Mouse (Mus musculus): ENCODE measurements at regions not wholly inside any gene's neighbourhood (a gene's known extent, or its start where the extent isn't known, plus 50 kb on each side); places are given as distances from the start of the nearest gene placed in this dataset.

DNA sequence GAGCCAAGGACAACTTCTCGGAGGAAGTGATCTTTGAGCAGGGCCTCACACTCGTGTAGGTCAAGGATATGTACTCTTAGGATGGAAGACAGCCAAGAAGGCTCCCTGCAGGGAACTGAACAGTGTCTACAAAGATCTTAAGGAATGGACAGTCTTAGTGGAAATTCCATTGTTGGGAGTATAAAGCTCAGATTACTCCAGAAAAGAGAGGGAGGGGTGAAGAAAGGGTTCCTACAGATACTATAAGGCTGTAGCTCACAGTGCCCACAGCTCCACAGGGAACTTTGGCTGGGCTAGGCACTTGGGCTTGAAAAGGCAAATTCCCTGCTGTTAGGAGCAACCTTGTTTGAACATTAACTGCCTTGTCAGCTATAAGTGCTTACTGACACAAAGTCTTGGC lies 85.6 kb upstream of the Slc1a4 start:
- no peaks in the 10 kb centered on the region for H3K36me3 ChIP-seq (ENCODE audit: control insufficient read depth, insufficient read depth, low read length)

GRCm38 (mm10) chr11:20420876-20421275 lies 88.4 kb upstream of the Slc1a4 start:
- Histone ChIP-seq H3K4me1 (ENCODE audit: control insufficient read depth, insufficient read depth, low read length) (no peaks in the 10 kb centered on the region), H3K9ac (ENCODE audit: low read length) (no peak overlapping the region), H3K9me3 (replicated peaks; ENCODE audit: control insufficient read depth, low read length) (peaks cover 4% of the 10 kb centered on the region; the same call in 1 of the 2 replicates), H3K4me2 (ENCODE audit: low read depth, low read length) (no peak overlapping the region), H3K27ac (ENCODE audit: low read length) (no peak overlapping the region), H3K4me3 (replicated peaks; ENCODE audit: low read length) (no peak overlapping the region), H3K36me3 (ENCODE audit: control insufficient read depth, insufficient read depth, low read length) (no peaks in the 10 kb centered on the region), H3K27me3 (ENCODE audit: control insufficient read depth, insufficient read depth, low read length) (no peaks in the 10 kb centered on the region)
- no peak for ATAC-seq (ENCODE audit: insufficient read depth, low FRiP score)
- 85% methylated on average over 4 of the region's 4 CpGs for WGBS

More for the DNA sequence above, 85.6 kb upstream of the Slc1a4 start:
- H3K27ac ChIP-seq (ENCODE audit: low read length), result no peak overlapping the region
- H3K27me3 ChIP-seq (ENCODE audit: control insufficient read depth, insufficient read depth, low read length), result no peaks in the 10 kb centered on the region
- no peak overlapping the region for H3K4me3 ChIP-seq (replicated peaks; ENCODE audit: low read length)
- ATAC-seq (ENCODE audit: insufficient read depth, low FRiP score), result no peak
- H3K9me3 ChIP-seq (replicated peaks; ENCODE audit: control insufficient read depth, low read length), result peaks cover 10% of the 10 kb centered on the region; the same call in 1 of the 2 replicates
- no peaks in the 10 kb centered on the region for H3K4me1 ChIP-seq (ENCODE audit: control insufficient read depth, insufficient read depth, low read length)
- H3K9ac ChIP-seq (ENCODE audit: low read length), result no peak overlapping the region
- WGBS, result 58% methylated on average over 2 of the region's 2 CpGs
- no peak overlapping the region for H3K4me2 ChIP-seq (ENCODE audit: low read depth, low read length)

DNA sequence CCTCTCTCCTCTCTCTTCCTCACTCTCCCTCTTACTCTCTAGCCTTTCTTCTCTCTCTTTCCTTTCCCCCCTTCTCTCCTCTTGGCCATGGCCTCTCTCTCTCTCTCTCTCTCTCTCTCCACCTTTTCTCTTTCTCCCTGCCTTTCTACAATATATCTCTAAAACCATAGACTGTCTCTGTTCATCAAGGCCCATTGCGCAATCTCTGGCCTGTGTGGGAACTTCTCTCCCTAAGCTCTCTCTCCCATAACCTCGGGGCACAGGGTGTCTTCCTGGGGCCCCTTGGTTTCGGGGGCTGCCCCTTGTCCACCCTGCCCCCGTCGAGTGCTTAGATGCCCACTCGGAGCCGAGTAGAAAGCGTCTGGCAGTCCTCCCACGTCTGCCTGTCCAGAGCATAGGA lies 103.5 kb upstream of the Slc1a4 start:
- ATAC-seq (ENCODE audit: insufficient read depth, low FRiP score), result no peak
- Histone ChIP-seq H3K9me3 (replicated peaks; ENCODE audit: control insufficient read depth, low read length) (no peaks in the 10 kb centered on the region), H3K27ac (ENCODE audit: low read length) (no peak overlapping the region), H3K4me1 (ENCODE audit: control insufficient read depth, insufficient read depth, low read length) (no peaks in the 10 kb centered on the region), H3K4me2 (ENCODE audit: low read depth, low read length) (no peak overlapping the region), H3K36me3 (ENCODE audit: control insufficient read depth, insufficient read depth, low read length) (no peaks in the 10 kb centered on the region), H3K9ac (ENCODE audit: low read length) (no peak overlapping the region), H3K4me3 (replicated peaks; ENCODE audit: low read length) (no peak overlapping the region), H3K27me3 (ENCODE audit: control insufficient read depth, insufficient read depth, low read length) (no peaks in the 10 kb centered on the region)
- WGBS, result 73% methylated on average over 9 of the region's 9 CpGs

GRCm38 (mm10) chr11:20442476-20442875 lies 100.6 kb upstream of the Sertad2 start:
- WGBS, result 41% methylated on average over 4 of the region's 4 CpGs
- H3K27ac ChIP-seq (ENCODE audit: low read length), result no peak overlapping the region
- H3K36me3 ChIP-seq (ENCODE audit: control insufficient read depth, insufficient read depth, low read length), result no peaks in the 10 kb centered on the region
- H3K9me3 ChIP-seq (replicated peaks; ENCODE audit: control insufficient read depth, low read length), result no peaks in the 10 kb centered on the region
- H3K4me2 ChIP-seq (ENCODE audit: low read depth, low read length), result no peak overlapping the region
- no peaks in the 10 kb centered on the region for H3K4me1 ChIP-seq (ENCODE audit: control insufficient read depth, insufficient read depth, low read length)
- H3K27me3 ChIP-seq (ENCODE audit: control insufficient read depth, insufficient read depth, low read length), result no peaks in the 10 kb centered on the region
- no peak overlapping the region for H3K9ac ChIP-seq (ENCODE audit: low read length)
- no peak for ATAC-seq (ENCODE audit: insufficient read depth, low FRiP score)
- H3K4me3 ChIP-seq (replicated peaks; ENCODE audit: low read length), result no peak overlapping the region

DNA sequence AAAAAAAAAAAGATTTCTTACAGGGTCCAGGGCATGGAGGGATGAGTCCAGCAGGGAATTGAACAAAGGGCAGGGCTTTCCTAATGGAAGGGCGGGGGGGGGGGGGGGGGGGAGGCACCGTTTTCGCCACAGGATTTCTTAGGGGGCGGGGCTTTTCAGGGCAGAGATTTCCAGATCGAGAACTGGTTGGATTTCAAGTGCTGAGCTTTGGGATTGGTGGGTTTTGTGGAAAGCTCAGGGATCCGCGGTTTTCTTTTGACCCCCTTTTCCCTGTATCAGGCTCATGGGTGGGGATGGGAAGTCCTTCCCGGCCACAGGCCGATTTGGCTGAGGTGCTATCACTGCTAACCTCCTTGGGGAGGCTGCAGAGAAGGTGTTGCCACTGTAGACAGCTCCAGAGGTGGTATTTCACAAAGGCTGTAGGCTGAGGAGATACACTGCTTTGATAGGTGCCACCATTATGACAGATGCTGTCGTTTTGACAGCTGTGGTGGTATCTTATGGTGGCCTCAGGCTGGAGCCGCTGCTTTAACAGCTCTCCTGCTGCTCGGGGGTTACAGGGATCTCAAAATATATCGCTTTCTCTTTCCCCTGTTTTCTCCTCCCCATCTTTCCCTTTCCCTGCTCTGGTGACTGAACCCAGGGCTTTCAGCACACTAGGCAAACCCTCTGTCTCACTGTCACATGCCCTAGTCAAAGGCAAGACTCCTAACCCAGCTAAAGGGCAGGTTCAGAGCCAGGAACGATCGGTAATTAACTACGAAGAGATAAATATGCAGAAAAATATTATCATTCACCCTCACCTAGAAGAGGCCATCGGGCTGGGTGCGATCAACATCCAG lies 97.8 kb upstream of the Sertad2 start:
- H3K9ac ChIP-seq (ENCODE audit: low read length), result peak overlapping the region; percentile 63

GRCm38 (mm10) chr11:20445903-20446264 lies 97.2 kb upstream of the Sertad2 start:
- H3K9me3 ChIP-seq (replicated peaks; ENCODE audit: control insufficient read depth, low read length), result no peaks in the 10 kb centered on the region
- 5% methylated on average over 6 of the region's 6 CpGs for WGBS
- no peaks in the 10 kb centered on the region for H3K4me1 ChIP-seq (ENCODE audit: control insufficient read depth, insufficient read depth, low read length)
- H3K4me2 ChIP-seq (ENCODE audit: low read depth, low read length), result peak overlapping the region; percentile 73
- no peaks in the 10 kb centered on the region for H3K27me3 ChIP-seq (ENCODE audit: control insufficient read depth, insufficient read depth, low read length)
- peak; percentile 78; the same call in 1 of the 2 replicates for ATAC-seq (ENCODE audit: insufficient read depth, low FRiP score)
- no peak overlapping the region for H3K27ac ChIP-seq (ENCODE audit: low read length)
- peak overlapping the region; percentile 63 for H3K9ac ChIP-seq (ENCODE audit: low read length)
- H3K4me3 ChIP-seq (replicated peaks; ENCODE audit: low read length), result peak overlapping the region; percentile 40
- H3K36me3 ChIP-seq (ENCODE audit: control insufficient read depth, insufficient read depth, low read length), result no peaks in the 10 kb centered on the region

More for the DNA sequence above, 97.8 kb upstream of the Sertad2 start:
- Histone ChIP-seq H3K27ac (ENCODE audit: low read length) (no peak overlapping the region), H3K4me1 (ENCODE audit: control insufficient read depth, insufficient read depth, low read length) (no peaks in the 10 kb centered on the region), H3K4me3 (replicated peaks; ENCODE audit: low read length) (peak overlapping the region; percentile 40), H3K4me2 (ENCODE audit: low read depth, low read length) (peak overlapping the region; percentile 73), H3K27me3 (ENCODE audit: control insufficient read depth, insufficient read depth, low read length) (no peaks in the 10 kb centered on the region), H3K9me3 (replicated peaks; ENCODE audit: control insufficient read depth, low read length) (no peaks in the 10 kb centered on the region), H3K36me3 (ENCODE audit: control insufficient read depth, insufficient read depth, low read length) (no peaks in the 10 kb centered on the region)
- peak; percentile 27; the same call in 1 of the 2 replicates for ATAC-seq (ENCODE audit: insufficient read depth, low FRiP score)
- 13% methylated on average over 18 of the region's 18 CpGs for WGBS

DNA sequence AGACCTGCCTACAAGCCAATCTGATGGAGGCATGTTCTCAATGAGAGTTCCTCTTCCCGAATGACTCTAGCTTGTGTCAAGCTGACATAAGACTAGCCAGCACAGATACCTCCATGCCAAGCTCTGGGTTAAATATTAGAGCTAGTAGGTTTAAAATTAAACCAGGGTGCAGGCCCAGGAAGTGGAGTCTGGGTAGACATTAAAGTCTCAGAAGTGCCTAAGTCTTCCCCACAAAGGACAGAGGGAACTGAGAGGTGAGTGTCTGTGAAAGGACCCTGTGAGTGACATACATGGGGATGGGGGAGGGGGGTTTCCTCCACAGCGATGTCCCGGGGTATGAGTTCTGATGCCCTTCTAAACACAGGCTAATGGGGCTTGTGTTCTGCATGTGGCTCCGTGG lies 90.2 kb upstream of the Sertad2 start:
- no peak for ATAC-seq (ENCODE audit: insufficient read depth, low FRiP score)
- Histone ChIP-seq H3K27me3 (ENCODE audit: control insufficient read depth, insufficient read depth, low read length) (no peaks in the 10 kb centered on the region), H3K4me1 (ENCODE audit: control insufficient read depth, insufficient read depth, low read length) (peaks cover 4% of the 10 kb centered on the region), H3K27ac (ENCODE audit: low read length) (no peak overlapping the region), H3K9me3 (replicated peaks; ENCODE audit: control insufficient read depth, low read length) (no peaks in the 10 kb centered on the region), H3K4me3 (replicated peaks; ENCODE audit: low read length) (no peak overlapping the region), H3K36me3 (ENCODE audit: control insufficient read depth, insufficient read depth, low read length) (no peaks in the 10 kb centered on the region), H3K9ac (ENCODE audit: low read length) (no peak overlapping the region), H3K4me2 (ENCODE audit: low read depth, low read length) (no peak overlapping the region)
- WGBS, result 70% methylated on average over 4 of the region's 4 CpGs

GRCm38 (mm10) chr11:20453786-20454185 lies 89.3 kb upstream of the Sertad2 start:
- 63% methylated on average over 7 of the region's 7 CpGs for WGBS
- H3K9ac ChIP-seq (ENCODE audit: low read length), result no peak overlapping the region
- no peak overlapping the region for H3K4me3 ChIP-seq (replicated peaks; ENCODE audit: low read length)
- no peak for ATAC-seq (ENCODE audit: insufficient read depth, low FRiP score)
- H3K36me3 ChIP-seq (ENCODE audit: control insufficient read depth, insufficient read depth, low read length), result no peaks in the 10 kb centered on the region
- no peaks in the 10 kb centered on the region for H3K27me3 ChIP-seq (ENCODE audit: control insufficient read depth, insufficient read depth, low read length)
- H3K4me1 ChIP-seq (ENCODE audit: control insufficient read depth, insufficient read depth, low read length), result peaks cover 4% of the 10 kb centered on the region
- H3K4me2 ChIP-seq (ENCODE audit: low read depth, low read length), result no peak overlapping the region
- no peak overlapping the region for H3K27ac ChIP-seq (ENCODE audit: low read length)
- H3K9me3 ChIP-seq (replicated peaks; ENCODE audit: control insufficient read depth, low read length), result no peaks in the 10 kb centered on the region

GRCm38 (mm10) chr11:20455085-20455864 lies 87.8 kb upstream of the Sertad2 start:
- no peaks in the 10 kb centered on the region for H3K36me3 ChIP-seq (ENCODE audit: control insufficient read depth, insufficient read depth, low read length)
- peak overlapping the region; percentile 97 for H3K4me2 ChIP-seq (ENCODE audit: low read depth, low read length)
- no peaks in the 10 kb centered on the region for H3K27me3 ChIP-seq (ENCODE audit: control insufficient read depth, insufficient read depth, low read length)
- peak overlapping the region; percentile 71 for H3K9ac ChIP-seq (ENCODE audit: low read length)
- H3K9me3 ChIP-seq (replicated peaks; ENCODE audit: control insufficient read depth, low read length), result no peaks in the 10 kb centered on the region
- peak overlapping the region; percentile 62 for H3K4me3 ChIP-seq (replicated peaks; ENCODE audit: low read length)
- peak; percentile 83 for ATAC-seq (ENCODE audit: insufficient read depth, low FRiP score)
- peaks cover 4% of the 10 kb centered on the region for H3K4me1 ChIP-seq (ENCODE audit: control insufficient read depth, insufficient read depth, low read length)
- H3K27ac ChIP-seq (ENCODE audit: low read length), result no peak overlapping the region
- WGBS, result under 1% methylated on average over 35 of the region's 35 CpGs
